Mouse (Mus musculus) kidney, adult 2 months (tissue): Measurements from ENCODE around the gene Ablim1.

Source experiments
- CTCF ChIP-seq: fragments of 200-500 bp; conservative IDR thresholded peaks from 2 replicates; pipeline ENCODE4 v1.5.1; 2011; ENCODE audit warnings: low read depth, mild to moderate bottlenecking, control low read depth, low read length, moderate library complexity, mixed read lengths; ENCODE audit not compliant: insufficient read depth, insufficient read length
- POLR2A ChIP-seq: fragments of 200-500 bp; IDR thresholded peaks from one replicate; pipeline ENCODE4 v1.6.1; 2011; ENCODE audit warnings: low read depth, low read length, control low read depth

DNA sequence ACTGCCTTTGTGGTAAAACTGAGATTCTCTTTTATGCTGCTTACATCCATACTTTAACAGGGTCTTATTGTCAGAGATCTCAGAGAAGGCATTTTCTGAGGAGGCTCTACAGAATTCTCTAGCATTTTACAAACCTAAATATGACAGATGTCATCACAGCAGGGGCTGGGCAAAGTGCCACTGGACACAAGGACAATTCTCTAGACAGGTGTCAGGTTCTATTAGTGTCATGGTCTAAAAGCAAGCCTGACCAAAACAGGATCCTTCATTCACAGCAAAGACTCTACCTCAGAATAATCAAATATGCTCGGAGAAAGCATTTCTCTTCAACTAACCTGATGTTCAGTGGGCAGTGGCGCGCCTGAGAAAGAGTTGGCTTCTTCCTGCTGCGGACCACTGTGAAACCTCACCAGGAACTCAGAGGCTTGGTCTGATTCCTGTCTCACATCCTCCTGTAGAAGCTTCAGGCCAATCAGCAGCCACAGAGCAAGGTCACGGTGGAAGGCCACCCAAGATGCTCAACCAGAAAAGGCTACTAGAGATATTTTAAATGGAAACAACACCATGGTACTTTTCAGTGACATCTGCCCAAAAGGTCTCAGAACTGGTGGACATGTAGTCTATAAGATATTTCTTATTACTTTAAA is 230.1 kb downstream of the Ablim1 start:
- no peak for TF ChIP-seq CTCF
- no peak for TF ChIP-seq POLR2A
